Mouse (Mus musculus): ENCODE results near the gene Aldh1a2. TPM values are rescaled to one million over a fixed set of nuclear protein-coding genes. Genes with fewer than 3 reads are reported as not detected.

Aldh1a2 gene
- polyA plus RNA-seq, 1 experiment from 2014 or later = 28.8 TPM

GRCm38 (mm10) chr9:71276149-71276721, 60.6 kb downstream of the Aldh1a2 start:
- no peak for ATAC-seq (ENCODE audit: insufficient number of reproducible peaks, insufficient read depth, low FRiP score, low read depth)

DNA sequence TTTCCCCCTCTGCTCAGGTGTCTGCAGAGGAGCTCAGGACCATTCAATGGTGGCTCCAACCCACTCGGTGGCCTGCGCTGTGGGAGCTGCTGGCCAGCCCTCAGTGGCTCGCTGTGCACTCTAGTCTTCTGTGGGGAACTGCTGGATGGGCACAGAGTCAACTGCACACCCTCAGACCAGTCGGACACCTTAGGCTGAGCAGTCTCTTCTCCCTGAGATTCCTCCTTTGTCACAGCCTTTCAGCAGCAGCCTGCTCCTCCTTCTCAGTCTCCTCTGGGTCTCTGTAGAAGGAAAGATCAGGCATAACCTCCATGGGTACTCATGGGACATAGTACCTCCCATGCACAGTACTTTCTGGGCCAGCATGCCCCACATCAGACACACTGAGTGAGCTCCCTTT, 63.2 kb downstream of the Aldh1a2 start:
- H3K4me1 ChIP-seq (ENCODE audit: control insufficient read depth in 2 of 2, insufficient read depth in 2 of 2, low read length in 2 of 2) = peaks cover 0 to 2% of the 10 kb centered on the region in 2 experiments; a peak in 1 of 4 replicates
- no peaks in the 10 kb centered on the region for H3K36me3 ChIP-seq (ENCODE audit: control insufficient read depth, insufficient read depth, low read length)
- H3K9me3 ChIP-seq (ENCODE audit: control insufficient read depth, low read length) = no peaks in the 10 kb centered on the region
- H3K27me3 ChIP-seq (ENCODE audit: control insufficient read depth, insufficient read depth, low read length) = no peaks in the 10 kb centered on the region
- H3K4me3 ChIP-seq (ENCODE audit: control insufficient read depth in 1 of 2, insufficient read depth in 1 of 2, low read depth in 1 of 2, low read length in 2 of 2) = no peak overlapping the region
- WGBS = 87% methylated on average over 4 of the region's 4 CpGs
- H3K27ac ChIP-seq (replicated peaks in 1 of 2; ENCODE audit: control insufficient read depth in 1 of 2, insufficient read depth in 1 of 2, low read depth in 2 of 2, low read length in 2 of 2) = no peak overlapping the region
- no peak overlapping the region for H3K9ac ChIP-seq (ENCODE audit: low read length)
- no peak for ATAC-seq (ENCODE audit: insufficient number of reproducible peaks, insufficient read depth, low FRiP score, low read depth)
- no peak overlapping the region for H3K4me2 ChIP-seq (ENCODE audit: low read length)

More at GRCm38 (mm10) chr9:71276149-71276721, 60.6 kb downstream of the Aldh1a2 start:
- 0 out of 4 replicates have a peak overlapping the region, but pooled peaks of 1 of the 2 experiments have one; percentile 28 for H3K27ac ChIP-seq (replicated peaks in 1 of 2; ENCODE audit: control insufficient read depth in 1 of 2, insufficient read depth in 1 of 2, low read depth in 2 of 2, low read length in 2 of 2)
- H3K9me3 ChIP-seq (ENCODE audit: control insufficient read depth, low read length) = no peaks in the 10 kb centered on the region
- H3K4me1 ChIP-seq (ENCODE audit: control insufficient read depth in 2 of 2, insufficient read depth in 2 of 2, low read length in 2 of 2) = peaks cover 0 to 2% of the 10 kb centered on the region in 2 experiments; a peak in 1 of 4 replicates
- 53% methylated on average over 14 of the region's 14 CpGs for WGBS
- H3K36me3 ChIP-seq (ENCODE audit: control insufficient read depth, insufficient read depth, low read length) = no peaks in the 10 kb centered on the region
- no peak overlapping the region for H3K9ac ChIP-seq (ENCODE audit: low read length)
- H3K4me2 ChIP-seq (ENCODE audit: low read length) = no peak overlapping the region
- no peaks in the 10 kb centered on the region for H3K27me3 ChIP-seq (ENCODE audit: control insufficient read depth, insufficient read depth, low read length)
- no peak overlapping the region for H3K4me3 ChIP-seq (ENCODE audit: control insufficient read depth in 1 of 2, insufficient read depth in 1 of 2, low read depth in 1 of 2, low read length in 2 of 2)

DNA sequence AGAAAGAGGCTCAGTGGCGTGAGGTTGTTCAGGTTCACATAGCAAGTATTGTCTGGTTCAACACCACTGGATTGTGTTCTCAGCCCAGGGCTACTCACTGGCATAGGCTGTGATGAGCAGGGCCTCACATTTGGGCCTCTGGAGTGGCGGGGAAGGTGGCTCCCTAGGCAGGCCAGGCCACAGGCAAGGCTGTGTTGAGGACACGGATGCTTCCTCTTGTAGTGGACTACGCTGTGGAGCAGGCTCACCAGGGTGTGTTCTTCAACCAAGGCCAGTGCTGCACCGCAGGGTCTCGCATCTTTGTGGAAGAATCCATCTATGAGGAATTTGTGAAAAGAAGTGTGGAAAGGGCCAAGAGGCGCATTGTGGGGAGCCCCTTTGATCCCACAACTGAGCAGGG, 67.6 kb downstream of the Aldh1a2 start:
- no peak overlapping the region for H3K27ac ChIP-seq (replicated peaks in 1 of 2; ENCODE audit: control insufficient read depth in 1 of 2, insufficient read depth in 1 of 2, low read depth in 2 of 2, low read length in 2 of 2)
- 88% methylated on average over 7 of the region's 7 CpGs for WGBS
- no peaks in the 10 kb centered on the region for H3K9me3 ChIP-seq (ENCODE audit: control insufficient read depth, low read length)
- H3K9ac ChIP-seq (ENCODE audit: low read length) = no peak overlapping the region
- no peak overlapping the region for H3K4me3 ChIP-seq (ENCODE audit: control insufficient read depth in 1 of 2, insufficient read depth in 1 of 2, low read depth in 1 of 2, low read length in 2 of 2)
- no peak overlapping the region for H3K4me2 ChIP-seq (ENCODE audit: low read length)
- H3K4me1 ChIP-seq (ENCODE audit: control insufficient read depth in 2 of 2, insufficient read depth in 2 of 2, low read length in 2 of 2) = no peaks in the 10 kb centered on the region; a peak in 1 of 4 replicates
- H3K36me3 ChIP-seq (ENCODE audit: control insufficient read depth, insufficient read depth, low read length) = no peaks in the 10 kb centered on the region
- ATAC-seq (ENCODE audit: insufficient number of reproducible peaks, insufficient read depth, low FRiP score, low read depth) = no peak
- H3K27me3 ChIP-seq (ENCODE audit: control insufficient read depth, insufficient read depth, low read length) = no peaks in the 10 kb centered on the region

- Histone ChIP-seq H3K27ac (replicated peaks in 1 of 2; ENCODE audit: control insufficient read depth in 1 of 2, insufficient read depth in 1 of 2, low read depth in 2 of 2, low read length in 2 of 2) (no peak overlapping the region), H3K4me1 (ENCODE audit: control insufficient read depth in 2 of 2, insufficient read depth in 2 of 2, low read length in 2 of 2) (no peaks in the 10 kb centered on the region), H3K9ac (ENCODE audit: low read length) (no peak overlapping the region), H3K4me2 (ENCODE audit: low read length) (no peak overlapping the region), H3K36me3 (ENCODE audit: control insufficient read depth, insufficient read depth, low read length) (no peaks in the 10 kb centered on the region), H3K4me3 (ENCODE audit: control insufficient read depth in 1 of 2, insufficient read depth in 1 of 2, low read depth in 1 of 2, low read length in 2 of 2) (no peak overlapping the region), H3K9me3 (ENCODE audit: control insufficient read depth, low read length) (no peaks in the 10 kb centered on the region), H3K27me3 (ENCODE audit: control insufficient read depth, insufficient read depth, low read length) (no peaks in the 10 kb centered on the region)
- ATAC-seq (ENCODE audit: insufficient number of reproducible peaks, insufficient read depth, low FRiP score, low read depth) = no peak
- 88% methylated on average over 3 of the region's 3 CpGs for WGBS
Observed at GRCm38 (mm10) chr9:71285231-71285630, 69.6 kb downstream of the Aldh1a2 start.

DNA sequence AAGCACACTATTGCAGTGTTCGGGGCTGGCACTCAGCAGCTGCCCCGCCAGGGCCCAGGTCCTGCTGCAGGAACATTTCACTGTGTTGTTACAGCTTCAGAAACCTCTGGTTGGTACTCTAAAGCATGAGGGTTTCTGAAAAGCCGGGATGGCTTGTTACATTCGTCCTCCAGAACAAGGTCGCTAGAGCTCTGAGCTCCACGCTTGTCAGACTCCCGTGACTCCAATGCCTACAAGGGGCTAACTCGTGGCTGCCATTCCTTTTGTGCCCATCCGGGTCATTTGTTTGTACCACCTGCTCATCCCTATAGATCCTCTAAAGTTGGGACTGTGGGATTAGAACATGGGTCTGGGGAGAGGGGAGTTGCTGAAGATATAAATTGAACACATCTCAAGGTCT, 70.8 kb downstream of the Aldh1a2 start:
- Histone ChIP-seq H3K9me3 (ENCODE audit: control insufficient read depth, low read length) (no peaks in the 10 kb centered on the region), H3K4me1 (ENCODE audit: control insufficient read depth in 2 of 2, insufficient read depth in 2 of 2, low read length in 2 of 2) (no peaks in the 10 kb centered on the region), H3K4me3 (ENCODE audit: control insufficient read depth in 1 of 2, insufficient read depth in 1 of 2, low read depth in 1 of 2, low read length in 2 of 2) (no peak overlapping the region), H3K36me3 (ENCODE audit: control insufficient read depth, insufficient read depth, low read length) (no peaks in the 10 kb centered on the region), H3K4me2 (ENCODE audit: low read length) (no peak overlapping the region), H3K27ac (replicated peaks in 1 of 2; ENCODE audit: control insufficient read depth in 1 of 2, insufficient read depth in 1 of 2, low read depth in 2 of 2, low read length in 2 of 2) (no peak overlapping the region), H3K9ac (ENCODE audit: low read length) (no peak overlapping the region), H3K27me3 (ENCODE audit: control insufficient read depth, insufficient read depth, low read length) (no peaks in the 10 kb centered on the region)
- WGBS = 89% methylated on average over 9 of the region's 9 CpGs
- ATAC-seq (ENCODE audit: insufficient number of reproducible peaks, insufficient read depth, low FRiP score, low read depth) = no peak

- Histone ChIP-seq H3K4me2 (ENCODE audit: low read length) (no peak overlapping the region), H3K27me3 (ENCODE audit: control insufficient read depth, insufficient read depth, low read length) (no peaks in the 10 kb centered on the region; the same call in 1 of the 2 replicates)
- ATAC-seq (ENCODE audit: insufficient number of reproducible peaks, insufficient read depth, low FRiP score, low read depth) = no peak
Observed at GRCm38 (mm10) chr9:71288738-71289137, 73.1 kb downstream of the Aldh1a2 start.

GRCm38 (mm10) chr9:71289810-71290209, 74.2 kb downstream of the Aldh1a2 start:
- ATAC-seq (ENCODE audit: insufficient number of reproducible peaks, insufficient read depth, low FRiP score, low read depth) = no peak
- no peak overlapping the region for H3K27ac ChIP-seq (replicated peaks in 1 of 2; ENCODE audit: control insufficient read depth in 1 of 2, insufficient read depth in 1 of 2, low read depth in 2 of 2, low read length in 2 of 2)
- no peak overlapping the region for H3K4me2 ChIP-seq (ENCODE audit: low read length)
- H3K4me1 ChIP-seq (ENCODE audit: control insufficient read depth in 2 of 2, insufficient read depth in 2 of 2, low read length in 2 of 2) = no peaks in the 10 kb centered on the region
- no peaks in the 10 kb centered on the region for H3K36me3 ChIP-seq (ENCODE audit: control insufficient read depth, insufficient read depth, low read length)
- no peaks in the 10 kb centered on the region; the same call in 1 of the 2 replicates for H3K27me3 ChIP-seq (ENCODE audit: control insufficient read depth, insufficient read depth, low read length)
- no peaks in the 10 kb centered on the region for H3K9me3 ChIP-seq (ENCODE audit: control insufficient read depth, low read length)
- no peak overlapping the region for H3K4me3 ChIP-seq (ENCODE audit: control insufficient read depth in 1 of 2, insufficient read depth in 1 of 2, low read depth in 1 of 2, low read length in 2 of 2)
- 85% methylated on average over 3 of the region's 3 CpGs for WGBS
- no peak overlapping the region for H3K9ac ChIP-seq (ENCODE audit: low read length)

More at GRCm38 (mm10) chr9:71288738-71289137, 73.1 kb downstream of the Aldh1a2 start:
- no peaks in the 10 kb centered on the region for H3K9me3 ChIP-seq (ENCODE audit: control insufficient read depth, low read length)
- no peaks in the 10 kb centered on the region for H3K4me1 ChIP-seq (ENCODE audit: control insufficient read depth in 2 of 2, insufficient read depth in 2 of 2, low read length in 2 of 2)
- H3K4me3 ChIP-seq (ENCODE audit: control insufficient read depth in 1 of 2, insufficient read depth in 1 of 2, low read depth in 1 of 2, low read length in 2 of 2) = no peak overlapping the region
- H3K36me3 ChIP-seq (ENCODE audit: control insufficient read depth, insufficient read depth, low read length) = no peaks in the 10 kb centered on the region
- no peak overlapping the region for H3K9ac ChIP-seq (ENCODE audit: low read length)
- H3K27ac ChIP-seq (replicated peaks in 1 of 2; ENCODE audit: control insufficient read depth in 1 of 2, insufficient read depth in 1 of 2, low read depth in 2 of 2, low read length in 2 of 2) = no peak overlapping the region
- 64% methylated on average over 6 of the region's 6 CpGs for WGBS

GRCm38 (mm10) chr9:71290730-71291129, 75.1 kb downstream of the Aldh1a2 start:
- no peaks in the 10 kb centered on the region; the same call in 1 of the 2 replicates for H3K27me3 ChIP-seq (ENCODE audit: control insufficient read depth, insufficient read depth, low read length)
- H3K4me1 ChIP-seq (ENCODE audit: control insufficient read depth in 2 of 2, insufficient read depth in 2 of 2, low read length in 2 of 2) = peaks cover 0 to 4% of the 10 kb centered on the region in 2 experiments; a peak in 1 of 4 replicates
- no peak for ATAC-seq (ENCODE audit: insufficient number of reproducible peaks, insufficient read depth, low FRiP score, low read depth)
- H3K9ac ChIP-seq (ENCODE audit: low read length) = no peak overlapping the region
- 80% methylated on average over 1 of the region's 1 CpGs for WGBS
- no peaks in the 10 kb centered on the region for H3K36me3 ChIP-seq (ENCODE audit: control insufficient read depth, insufficient read depth, low read length)
- no peaks in the 10 kb centered on the region for H3K9me3 ChIP-seq (ENCODE audit: control insufficient read depth, low read length)
- no peak overlapping the region for H3K27ac ChIP-seq (replicated peaks in 1 of 2; ENCODE audit: control insufficient read depth in 1 of 2, insufficient read depth in 1 of 2, low read depth in 2 of 2, low read length in 2 of 2)
- H3K4me3 ChIP-seq (ENCODE audit: control insufficient read depth in 1 of 2, insufficient read depth in 1 of 2, low read depth in 1 of 2, low read length in 2 of 2) = no peak overlapping the region
- no peak overlapping the region for H3K4me2 ChIP-seq (ENCODE audit: low read length)
